Mouse (Mus musculus) urinary bladder, postnatal 14 days (tissue): Measurements from ENCODE around the gene Supt6.
A peak's percentile ranks its signal among the peaks of the same experiment; 100 is the strongest.
"Not testable (repeated sequence)": the region's sequence is repeated elsewhere in the genome, so short reads cannot be mapped to it uniquely, and the experiment has no call there.

Experiments used
- DNase-seq: peaks from one replicate; pipeline ENCODE4 v3.0.0; 2021; ENCODE audit warnings: low spot score

Gene Supt6

GRCm38 (mm10) chr11:78215709-78216317 is 30.0 kb downstream of the Supt6 start:
- no peak for DNase-seq

GRCm38 (mm10) chr11:78213086-78213817 is 32.5 kb downstream of the Supt6 start:
- no peak for DNase-seq

GRCm38 (mm10) chr11:78211513-78211912 is 34.3 kb downstream of the Supt6 start:
- DNase-seq, result no peak

- DNase-seq, result no peak
Measured at GRCm38 (mm10) chr11:78210615-78211014, 35.2 kb downstream of the Supt6 start.

GRCm38 (mm10) chr11:78209886-78210285 is 35.9 kb downstream of the Supt6 start:
- DNase-seq, result no peak

GRCm38 (mm10) chr11:78207190-78207589 is 38.6 kb downstream of the Supt6 start:
- DNase-seq, result no peak

GRCm38 (mm10) chr11:78205361-78206206 is 40.2 kb downstream of the Supt6 start:
- DNase-seq, result no peak

- no peak for DNase-seq
Measured at GRCm38 (mm10) chr11:78204287-78204686, 41.5 kb downstream of the Supt6 start.

GRCm38 (mm10) chr11:78202372-78202771 is 43.4 kb downstream of the Supt6 start:
- no peak for DNase-seq

GRCm38 (mm10) chr11:78195101-78195863 is 50.5 kb downstream of the Supt6 start:
- no peak for DNase-seq

- DNase-seq, result peak; percentile 84
Measured at GRCm38 (mm10) chr11:78194411-78195100, 51.2 kb downstream of the Supt6 start.

GRCm38 (mm10) chr11:78193113-78193512 is 52.7 kb downstream of the Supt6 start, which contains the start of gene Proca1:
Gene Proca1, plus strand, starts transcription at chr11:78193392.
- no peak for DNase-seq

GRCm38 (mm10) chr11:78190041-78190440 is 55.7 kb downstream of the Supt6 start:
- DNase-seq, result no peak

GRCm38 (mm10) chr11:78189234-78190040 is 56.4 kb downstream of the Supt6 start:
- DNase-seq, result peak; percentile 61

- DNase-seq, result peak; percentile 81
Measured at GRCm38 (mm10) chr11:78188331-78189233, 57.2 kb downstream of the Supt6 start, which contains the start of gene Rab34. Gene Rab34, plus strand, starts transcription at chr11:78188430.

GRCm38 (mm10) chr11:78184702-78185101 is 61.1 kb downstream of the Supt6 start:
- DNase-seq, result not testable (repeated sequence)

GRCm38 (mm10) chr11:78183884-78184514 is 61.8 kb downstream of the Supt6 start:
- DNase-seq, result no peak

GRCm38 (mm10) chr11:78182961-78183844 is 62.6 kb downstream of the Supt6 start, which contains the start of gene Rpl23a:
Gene Rpl23a, minus strand, starts transcription at chr11:78183584.
- DNase-seq, result peak; percentile 78
